Mouse (Mus musculus) heart, embryonic 14.5 days (tissue): ENCODE measurements around the gene Nav3. TPM values are rescaled to one million over a fixed set of nuclear protein-coding genes. Genes with fewer than 3 reads are reported as not detected.

Source experiments
- ATAC-seq: fragments of 200-750 bp; cut with Nextera tagmentation; 2 replicates; pipeline ENCODE4 v1.8.0; 2017; ENCODE audit warnings: low read depth, moderate TSS enrichment; ENCODE audit not compliant: insufficient number of reproducible peaks, insufficient read depth, low FRiP score
- H3K27ac ChIP-seq, 2 experiments: fragments of 200-500 bp in 1 of 2; fragments of 300-500 bp in 1 of 2; sonication (generic) in 1 of 2; replicated peaks in 1 of 2; 2 replicates each; pipeline ENCODE4 v1.5.1; 2012 to 2014; ENCODE audit warnings: low read depth in 2 of 2, low read length in 2 of 2, control low read depth in 1 of 2, mild to moderate bottlenecking in 1 of 2, mixed read lengths in 1 of 2; ENCODE audit not compliant: control insufficient read depth in 1 of 2, insufficient read depth in 1 of 2
- H3K27me3 ChIP-seq: fragments of 300-500 bp; sonication (generic); 2 replicates; pipeline ENCODE4 v1.6.1; 2014; ENCODE audit warnings: mild to moderate bottlenecking, low read length, control low read depth; ENCODE audit not compliant: control insufficient read depth, insufficient read depth
- H3K36me3 ChIP-seq: fragments of 300-500 bp; sonication (generic); 2 replicates; pipeline ENCODE4 v1.6.1; 2014; ENCODE audit warnings: mild to moderate bottlenecking, control low read depth, low read length, mixed read lengths; ENCODE audit not compliant: control insufficient read depth, insufficient read depth
- H3K4me1 ChIP-seq, 2 experiments: fragments of 200-500 bp in 1 of 2; fragments of 300-500 bp in 1 of 2; sonication (generic) in 1 of 2; 2 replicates each; pipeline ENCODE4 v1.6.1; 2012 to 2014; ENCODE audit warnings: low read length in 2 of 2, control low read depth in 1 of 2, mixed read lengths in 1 of 2; ENCODE audit not compliant: control insufficient read depth in 2 of 2, insufficient read depth in 2 of 2
- H3K4me2 ChIP-seq: fragments of 300-500 bp; sonication (generic); 2 replicates; pipeline ENCODE4 v1.6.1; 2014; ENCODE audit warnings: mild to moderate bottlenecking, low read length
- H3K4me3 ChIP-seq, 2 experiments: fragments of 200-500 bp in 1 of 2; fragments of 300-500 bp in 1 of 2; sonication (generic) in 1 of 2; 2 replicates each; pipeline ENCODE4 v1.5.1; 2012 to 2014; ENCODE audit warnings: low read length in 2 of 2, mild to moderate bottlenecking in 2 of 2, control low read depth in 1 of 2, low read depth in 1 of 2, moderate library complexity in 1 of 2; ENCODE audit not compliant: control insufficient read depth in 1 of 2, insufficient read depth in 1 of 2
- H3K9ac ChIP-seq: fragments of 300-500 bp; sonication (generic); 2 replicates; pipeline ENCODE4 v1.6.1; 2014; ENCODE audit warnings: mild to moderate bottlenecking, low read length
- H3K9me3 ChIP-seq: fragments of 300-500 bp; sonication (generic); 2 replicates; pipeline ENCODE4 v1.6.1; 2016; ENCODE audit warnings: low read length, control low read depth; ENCODE audit not compliant: control insufficient read depth
- WGBS: fragments of 180-500 bp; shearing (Covaris S2); extraction: QIAGEN DNeasy Blood & Tissue Kit; methylation state at CpG from one replicate; pipeline ENCODE4 v1.1.7; 2014; 5-methylcytosine and 5-hydroxymethylcytosine counted together
- polyA plus RNA-seq: library from polyadenylated mRNA; unstranded; fragments of >200 nt; fragmentation: Nextera tagmentation; extraction: Ambion mirVana; gene quantifications from 2 replicates; pipeline ENCODE4 v1.2.1, GENCODE M21; 2014

Nav3 gene
- polyA plus RNA-seq, 1 experiment from 2014 or later = 4.2 TPM

DNA sequence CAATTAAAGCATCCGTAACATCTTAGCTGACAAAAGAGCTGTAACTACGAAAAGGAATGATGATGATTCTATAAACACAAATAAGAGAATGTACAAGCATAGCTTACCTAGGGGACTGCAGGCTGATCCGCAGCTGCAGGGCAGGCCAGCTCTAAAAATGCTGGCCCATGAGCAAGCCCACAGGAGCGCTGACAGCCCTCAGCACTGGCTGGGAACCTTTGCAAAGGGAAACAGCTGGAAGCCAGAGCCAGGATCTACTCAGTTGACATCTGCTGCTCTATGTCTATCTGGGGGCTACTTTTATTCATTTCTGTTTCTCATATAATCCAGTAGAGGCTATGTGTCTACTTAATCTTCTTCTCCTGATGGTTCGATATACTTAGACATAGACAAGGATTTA lies 461.7 kb downstream of the Nav3 start:
- Histone ChIP-seq H3K4me3 (no peak overlapping the region), H3K4me1 (no peaks in the 10 kb centered on the region)

DNA sequence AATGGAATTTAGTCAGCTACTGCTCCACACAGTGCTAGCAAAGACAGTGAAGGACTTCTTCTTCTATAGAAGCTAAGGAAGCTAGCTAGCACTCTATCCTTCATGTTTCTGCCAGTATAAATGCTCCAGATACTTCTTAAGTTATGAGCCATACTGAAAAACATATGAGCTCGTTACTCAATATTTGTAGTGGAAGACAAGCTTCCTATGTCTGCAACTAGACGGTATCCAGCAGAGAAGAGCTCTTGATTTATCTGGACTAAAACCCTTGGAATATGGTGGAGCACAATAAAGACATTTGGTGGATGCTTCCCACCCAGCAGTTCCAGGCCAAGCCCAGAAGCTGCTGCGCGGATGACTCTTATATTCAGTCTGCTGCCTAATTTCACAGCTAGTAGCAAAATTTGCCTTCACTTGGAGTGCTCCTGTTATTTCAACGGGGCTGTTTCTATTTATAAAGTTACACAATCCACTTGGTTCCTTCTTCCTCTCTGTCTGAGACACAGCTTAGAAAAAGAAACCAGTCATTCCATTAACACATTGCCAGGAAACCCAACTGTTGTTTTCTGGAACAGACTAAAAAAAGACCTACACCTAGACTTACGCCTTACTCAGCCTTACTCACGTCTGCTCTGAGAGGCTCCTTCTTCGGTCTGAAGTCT lies 470.0 kb downstream of the Nav3 start:
- ATAC-seq = no peak
- 56% methylated on average over 8 of the region's 8 CpGs for WGBS
- Histone ChIP-seq H3K9ac (no peak overlapping the region), H3K4me1 (no peaks in the 10 kb centered on the region), H3K9me3 (no peaks in the 10 kb centered on the region), H3K4me3 (no peak overlapping the region), H3K27ac (peak overlapping the region; percentile 39 to 47; a peak in 2 of 4 replicates), H3K4me2 (0 out of 2 replicates have a peak overlapping the region, but pooled peaks have one; percentile 6), H3K36me3 (no peaks in the 10 kb centered on the region), H3K27me3 (no peaks in the 10 kb centered on the region)

More for the DNA sequence above, 461.7 kb downstream of the Nav3 start:
- Histone ChIP-seq H3K9ac (no peak overlapping the region), H3K27me3 (no peaks in the 10 kb centered on the region), H3K36me3 (no peaks in the 10 kb centered on the region), H3K9me3 (no peaks in the 10 kb centered on the region), H3K4me2 (no peak overlapping the region), H3K27ac (no peak overlapping the region)
- 70% methylated on average over 5 of the region's 5 CpGs for WGBS
- no peak for ATAC-seq

DNA sequence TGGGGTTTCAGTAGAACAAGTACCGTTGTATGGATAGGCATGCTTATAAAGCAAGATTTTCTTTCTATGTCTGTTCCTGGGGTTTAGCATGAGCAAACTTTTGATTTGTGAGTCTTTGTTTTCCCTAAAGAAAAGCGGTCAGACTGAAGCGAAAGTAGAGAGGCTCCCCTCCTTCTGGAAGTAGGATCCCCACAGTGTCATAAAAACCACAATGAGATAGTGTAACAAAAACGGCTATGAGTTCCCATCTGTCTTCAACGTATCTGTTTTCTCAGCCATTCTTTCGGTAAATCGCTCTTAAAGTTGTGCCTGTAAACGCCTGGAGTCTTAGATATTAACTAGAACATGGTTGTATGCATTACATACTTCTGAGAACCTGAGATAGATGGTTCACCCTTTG lies 479.7 kb downstream of the Nav3 start:
- Histone ChIP-seq H3K4me2 (no peak overlapping the region), H3K36me3 (no peaks in the 10 kb centered on the region), H3K4me3 (no peak overlapping the region), H3K9ac (no peak overlapping the region), H3K27ac (no peak overlapping the region), H3K9me3 (no peaks in the 10 kb centered on the region), H3K4me1 (no peaks in the 10 kb centered on the region), H3K27me3 (no peaks in the 10 kb centered on the region)
- 79% methylated on average over 8 of the region's 8 CpGs for WGBS
- no peak for ATAC-seq

DNA sequence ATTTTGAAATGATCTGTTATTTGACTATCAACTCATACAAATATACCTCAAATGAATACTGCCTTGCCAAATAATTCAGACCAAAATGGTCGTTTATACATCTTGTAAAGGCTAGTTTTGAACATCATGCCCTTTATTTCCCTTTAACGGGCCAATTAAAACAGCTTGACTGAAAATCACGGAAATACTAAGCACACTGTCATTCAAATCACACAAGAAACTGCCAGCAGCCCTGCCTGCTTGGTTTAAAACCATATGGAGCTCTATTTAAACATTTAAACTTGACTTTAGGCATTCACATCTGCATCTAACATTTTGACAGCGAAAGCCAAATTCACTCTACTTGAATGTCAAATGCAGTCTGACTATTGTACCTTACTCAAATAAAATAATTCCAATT lies 481.8 kb downstream of the Nav3 start:
- no peak overlapping the region for H3K27ac ChIP-seq
- H3K27me3 ChIP-seq = no peaks in the 10 kb centered on the region
- no peak overlapping the region for H3K4me3 ChIP-seq
- H3K4me1 ChIP-seq = no peaks in the 10 kb centered on the region
- 77% methylated on average over 4 of the region's 4 CpGs for whole genome bisulfite sequencing
- H3K9me3 ChIP-seq = no peaks in the 10 kb centered on the region
- no peaks in the 10 kb centered on the region for H3K36me3 ChIP-seq
- H3K9ac ChIP-seq = no peak overlapping the region
- ATAC-seq = no peak
- H3K4me2 ChIP-seq = no peak overlapping the region

DNA sequence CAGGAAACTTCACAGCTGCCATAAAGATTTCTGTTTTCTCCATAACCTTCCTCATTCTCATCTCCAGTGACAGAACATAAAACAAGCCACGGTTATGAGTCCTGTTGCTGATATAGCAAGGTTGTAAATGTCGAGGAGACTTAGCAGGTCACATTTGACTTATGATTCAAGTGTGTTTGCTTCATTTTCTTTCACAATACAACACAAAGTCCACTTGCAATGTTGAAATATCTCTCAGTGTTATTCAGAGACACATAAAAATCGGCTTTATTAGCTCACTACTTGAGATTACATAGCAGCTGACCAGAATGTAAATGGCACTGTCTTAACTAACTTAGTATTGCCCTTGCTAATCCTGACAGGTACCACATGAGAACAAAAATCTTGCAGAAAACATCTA lies 482.5 kb downstream of the Nav3 start:
- H3K27ac ChIP-seq = no peak overlapping the region
- 51% methylated on average over 3 of the region's 3 CpGs for WGBS
- no peaks in the 10 kb centered on the region for H3K36me3 ChIP-seq
- H3K9ac ChIP-seq = no peak overlapping the region
- H3K9me3 ChIP-seq = no peaks in the 10 kb centered on the region
- ATAC-seq = no peak
- H3K4me3 ChIP-seq = no peak overlapping the region
- no peaks in the 10 kb centered on the region for H3K27me3 ChIP-seq
- no peaks in the 10 kb centered on the region for H3K4me1 ChIP-seq
- H3K4me2 ChIP-seq = no peak overlapping the region

DNA sequence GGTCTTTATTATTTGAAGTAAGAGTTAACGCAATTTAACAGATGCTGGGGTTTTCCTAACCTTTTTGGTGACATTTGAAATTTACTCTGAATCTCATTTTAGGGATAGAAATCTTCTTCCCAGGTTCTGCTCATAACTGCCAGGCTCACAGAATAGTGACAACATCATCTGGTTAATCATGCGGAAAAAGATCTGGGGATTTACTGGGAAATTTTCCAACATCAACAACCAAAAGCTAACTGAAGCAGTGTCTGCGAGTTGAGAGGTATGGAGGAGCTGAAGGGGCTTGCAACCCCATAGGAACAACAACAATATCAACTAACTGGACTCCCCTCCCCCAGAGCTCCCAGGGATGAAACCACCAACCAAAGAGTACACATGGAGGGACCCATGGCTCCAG lies 505.7 kb downstream of the Nav3 start:
- no peaks in the 10 kb centered on the region for H3K36me3 ChIP-seq
- no peak overlapping the region for H3K9ac ChIP-seq
- WGBS = 49% methylated on average over 3 of the region's 3 CpGs

DNA sequence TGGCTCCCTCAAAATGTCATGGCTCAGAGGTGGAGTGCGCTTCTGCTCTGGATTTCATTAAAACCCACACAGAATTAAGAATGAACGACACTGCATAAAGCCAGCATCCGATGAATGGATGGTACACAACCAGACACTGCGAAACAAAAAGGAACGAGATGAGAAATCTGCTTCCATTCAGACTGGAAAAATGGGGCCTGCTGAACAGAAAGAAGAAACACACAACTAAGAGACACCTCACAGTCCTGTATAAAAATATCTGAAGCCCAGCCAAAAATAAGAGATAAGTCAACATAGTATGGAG lies 526.7 kb downstream of the Nav3 start:
- no peak for ATAC-seq
- Histone ChIP-seq H3K4me1 (0 out of 4 replicates have a peak, but pooled peaks cover 0 to 2% of the 10 kb centered on the region in 2 experiments), H3K9me3 (no peaks in the 10 kb centered on the region), H3K36me3 (no peaks in the 10 kb centered on the region), H3K27ac (no peak overlapping the region), H3K9ac (no peak overlapping the region), H3K27me3 (no peaks in the 10 kb centered on the region), H3K4me2 (no peak overlapping the region), H3K4me3 (no peak overlapping the region)
- 87% methylated on average over 5 of the region's 5 CpGs for WGBS

More for the DNA sequence above, 505.7 kb downstream of the Nav3 start:
- Histone ChIP-seq H3K4me1 (no peaks in the 10 kb centered on the region), H3K27ac (no peak overlapping the region), H3K4me3 (no peak overlapping the region), H3K27me3 (no peaks in the 10 kb centered on the region), H3K9me3 (no peaks in the 10 kb centered on the region), H3K4me2 (no peak overlapping the region)
- ATAC-seq = no peak
